Mouse (Mus musculus) C2C12 (cell line): ENCODE data around the gene Synpo2l. TPM values are rescaled to one million over a fixed set of nuclear protein-coding genes. Genes with fewer than 3 reads are reported as not detected.
A peak's percentile ranks its signal among the peaks of the same experiment; 100 is the strongest.

Experiments used
- H3K27me3 ChIP-seq: one replicate; pipeline ENCODE4 v1.6.1; 2011; ENCODE audit not compliant: control insufficient read depth, insufficient read depth, insufficient read length
- H3K36me3 ChIP-seq: one replicate; pipeline ENCODE4 v1.6.1; 2011; ENCODE audit not compliant: control insufficient read depth, insufficient read depth
- H3K4me3 ChIP-seq: one replicate; pipeline ENCODE4 v1.5.1; 2011; ENCODE audit warnings: mild to moderate bottlenecking, control low read depth; ENCODE audit not compliant: poor library complexity, insufficient read depth, severe bottlenecking
- H3K79me2 ChIP-seq: one replicate; pipeline ENCODE4 v1.6.1; 2011; ENCODE audit not compliant: control insufficient read depth, insufficient read depth
- H3K79me3 ChIP-seq: one replicate; pipeline ENCODE4 v1.6.1; 2011; ENCODE audit warnings: low read depth, control low read depth
- H3ac ChIP-seq: one replicate; pipeline ENCODE3; 2011; ENCODE audit warnings: low read depth; ENCODE audit not compliant: control insufficient read depth, insufficient read length
- CEBPB ChIP-seq: IDR thresholded peaks from one replicate; pipeline ENCODE4 v1.6.1; 2011; ENCODE audit warnings: low read depth, mild to moderate bottlenecking, control low read depth, moderate library complexity
- CTCF ChIP-seq: IDR thresholded peaks from one replicate; pipeline ENCODE4 v1.5.1; 2011; ENCODE audit not compliant: control insufficient read depth, insufficient read depth, insufficient read length
- FOSL1 ChIP-seq: IDR thresholded peaks from one replicate; pipeline ENCODE4 v1.8.0; 2011; ENCODE audit warnings: mild to moderate bottlenecking, low read length; ENCODE audit not compliant: poor library complexity, insufficient read depth, severe bottlenecking
- MAX ChIP-seq: IDR thresholded peaks from one replicate; pipeline ENCODE4 v1.6.1; 2011; ENCODE audit warnings: mild to moderate bottlenecking, control low read depth
- MYOD1 ChIP-seq: IDR thresholded peaks from one replicate; pipeline ENCODE4 v1.6.1; 2011; ENCODE audit warnings: low read depth; ENCODE audit not compliant: control insufficient read depth, insufficient read length
- MYOG ChIP-seq: IDR thresholded peaks from one replicate; pipeline ENCODE4 v1.6.1; 2011; ENCODE audit not compliant: control insufficient read depth, insufficient read length; ENCODE audit errors: extremely low read depth
- USF1 ChIP-seq: IDR thresholded peaks from one replicate; pipeline ENCODE4 v1.6.1; 2011; ENCODE audit warnings: low read depth, mild to moderate bottlenecking, control low read depth, moderate library complexity
- polyA plus RNA-seq: library from polyadenylated mRNA; unstranded; fragments of >200 nt; fragmentation: generic; extraction: Trizol; gene quantifications from one replicate; pipeline ENCODE4 v1.2.1, GENCODE M21; 2012; ENCODE audit warnings: missing spikeins

Synpo2l gene
- polyA plus RNA-seq, 1 experiment, result 42.3 TPM

- H3ac ChIP-seq, result no peak overlapping the region
- no peaks in the 10 kb centered on the region for H3K27me3 ChIP-seq
- no peak overlapping the region for H3K4me3 ChIP-seq
- no peak for TF ChIP-seq MAX
- TF ChIP-seq MYOG, result no peak
- TF ChIP-seq CTCF, result no peak
- TF ChIP-seq CEBPB, result no peak
- TF ChIP-seq FOSL1, result no peak
- TF ChIP-seq USF1, result no peak
- TF ChIP-seq MYOD1, result no peak
- peaks cover 10% of the 10 kb centered on the region for H3K79me2 ChIP-seq
- H3K79me3 ChIP-seq, result peaks cover 2% of the 10 kb centered on the region
- no peaks in the 10 kb centered on the region for H3K36me3 ChIP-seq
Measured at GRCm38 (mm10) chr14:20659687-20660086, 8.5 kb downstream of the Synpo2l start.

GRCm38 (mm10) chr14:20658902-20659301 is 9.3 kb downstream of the Synpo2l start:
- Histone ChIP-seq H3K79me3 (peaks cover 2% of the 10 kb centered on the region), H3K4me3 (no peak overlapping the region), H3K79me2 (peaks cover 10% of the 10 kb centered on the region), H3ac (no peak overlapping the region), H3K36me3 (no peaks in the 10 kb centered on the region), H3K27me3 (no peaks in the 10 kb centered on the region)
- TF ChIP-seq FOSL1 (no peak), CTCF (no peak), MYOG (no peak), USF1 (no peak), CEBPB (no peak), MYOD1 (no peak), MAX (no peak)

- H3K4me3 ChIP-seq, result no peak overlapping the region
- H3ac ChIP-seq, result no peak overlapping the region
- no peaks in the 10 kb centered on the region for H3K27me3 ChIP-seq
- peaks cover 6% of the 10 kb centered on the region for H3K79me2 ChIP-seq
- TF ChIP-seq MAX (no peak), CTCF (peak; percentile 11)
- peaks cover 2% of the 10 kb centered on the region for H3K79me3 ChIP-seq
- no peaks in the 10 kb centered on the region for H3K36me3 ChIP-seq
Measured at GRCm38 (mm10) chr14:20658326-20658725, 9.8 kb downstream of the Synpo2l start.

GRCm38 (mm10) chr14:20656361-20656760 is 11.8 kb downstream of the Synpo2l start, which contains the start of gene Myoz1:
Gene Myoz1, minus strand, starts transcription at chr14:20656540.
- Histone ChIP-seq H3K36me3 (no peaks in the 10 kb centered on the region), H3ac (no peak within 1 kb of the TSS), H3K79me2 (no peaks in the 10 kb centered on the region), H3K79me3 (no peaks in the 10 kb centered on the region), H3K4me3 (no peak within 1 kb of the TSS), H3K27me3 (no peaks in the 10 kb centered on the region)
- TF ChIP-seq CEBPB (no peak), USF1 (no peak), MAX (no peak), CTCF (no peak), MYOG (no peak), FOSL1 (no peak), MYOD1 (no peak)

GRCm38 (mm10) chr14:20655731-20656130 is 12.4 kb downstream of the Synpo2l start:
- no peaks in the 10 kb centered on the region for H3K27me3 ChIP-seq
- TF ChIP-seq CTCF (no peak), FOSL1 (no peak), MYOG (no peak)
- H3K79me3 ChIP-seq, result no peaks in the 10 kb centered on the region
- no peak overlapping the region for H3ac ChIP-seq
- no peaks in the 10 kb centered on the region for H3K79me2 ChIP-seq
- H3K36me3 ChIP-seq, result no peaks in the 10 kb centered on the region
- no peak overlapping the region for H3K4me3 ChIP-seq

- H3K79me2 ChIP-seq, result no peaks in the 10 kb centered on the region
- H3K4me3 ChIP-seq, result no peak overlapping the region
- no peak overlapping the region for H3ac ChIP-seq
- no peaks in the 10 kb centered on the region for H3K79me3 ChIP-seq
- no peaks in the 10 kb centered on the region for H3K36me3 ChIP-seq
- TF ChIP-seq CEBPB (no peak), USF1 (no peak), MYOD1 (no peak), MAX (no peak), CTCF (no peak), MYOG (no peak), FOSL1 (no peak)
- no peaks in the 10 kb centered on the region for H3K27me3 ChIP-seq
Measured at GRCm38 (mm10) chr14:20654690-20655421, 13.3 kb downstream of the Synpo2l start.
